Mouse (Mus musculus): Measurements from ENCODE around the gene Adam17. TPM values are rescaled to one million over a fixed set of nuclear protein-coding genes. Genes with fewer than 3 reads are reported as not detected.
A peak's percentile ranks its signal among the peaks of the same experiment; 100 is the strongest.

The Adam17 gene
- total RNA-seq, 1 experiment from 2014 or later = 48.7 TPM

- ATAC-seq (replicated peaks in 1 of 2; ENCODE audit: insufficient read depth in 1 of 2, low FRiP score in 2 of 2, low TSS enrichment in 1 of 2, low read depth in 1 of 2, poor library complexity in 2 of 2, severe bottlenecking in 2 of 2) = no peak
Observed at GRCm38 (mm10) chr12:21364624-21365435, 8.6 kb downstream of the Adam17 start.

GRCm38 (mm10) chr12:21363195-21363594 is 10.2 kb downstream of the Adam17 start:
- ATAC-seq (replicated peaks in 1 of 2; ENCODE audit: insufficient read depth in 1 of 2, low FRiP score in 2 of 2, low TSS enrichment in 1 of 2, low read depth in 1 of 2, poor library complexity in 2 of 2, severe bottlenecking in 2 of 2) = no peak

GRCm38 (mm10) chr12:21362686-21363085 is 10.7 kb downstream of the Adam17 start:
- ATAC-seq (replicated peaks in 1 of 2; ENCODE audit: insufficient read depth in 1 of 2, low FRiP score in 2 of 2, low TSS enrichment in 1 of 2, low read depth in 1 of 2, poor library complexity in 2 of 2, severe bottlenecking in 2 of 2) = no peak

GRCm38 (mm10) chr12:21353681-21354080 is 19.8 kb downstream of the Adam17 start:
- ATAC-seq (replicated peaks in 1 of 2; ENCODE audit: insufficient read depth in 1 of 2, low FRiP score in 2 of 2, low TSS enrichment in 1 of 2, low read depth in 1 of 2, poor library complexity in 2 of 2, severe bottlenecking in 2 of 2) = no peak

- no peak for ATAC-seq (replicated peaks in 1 of 2; ENCODE audit: insufficient read depth in 1 of 2, low FRiP score in 2 of 2, low TSS enrichment in 1 of 2, low read depth in 1 of 2, poor library complexity in 2 of 2, severe bottlenecking in 2 of 2)
Observed at GRCm38 (mm10) chr12:21350113-21350876, 23.1 kb downstream of the Adam17 start.

- ATAC-seq (replicated peaks in 1 of 2; ENCODE audit: insufficient read depth in 1 of 2, low FRiP score in 2 of 2, low TSS enrichment in 1 of 2, low read depth in 1 of 2, poor library complexity in 2 of 2, severe bottlenecking in 2 of 2) = no peak
Observed at GRCm38 (mm10) chr12:21346972-21347371, 26.5 kb downstream of the Adam17 start.

- no peak for ATAC-seq (replicated peaks in 1 of 2; ENCODE audit: insufficient read depth in 1 of 2, low FRiP score in 2 of 2, low TSS enrichment in 1 of 2, low read depth in 1 of 2, poor library complexity in 2 of 2, severe bottlenecking in 2 of 2)
Observed at GRCm38 (mm10) chr12:21340674-21341073, 32.8 kb downstream of the Adam17 start.

GRCm38 (mm10) chr12:21337171-21337570 is 36.3 kb downstream of the Adam17 start:
- no peak for ATAC-seq (replicated peaks in 1 of 2; ENCODE audit: insufficient read depth in 1 of 2, low FRiP score in 2 of 2, low TSS enrichment in 1 of 2, low read depth in 1 of 2, poor library complexity in 2 of 2, severe bottlenecking in 2 of 2)

GRCm38 (mm10) chr12:21335869-21336268 is 37.6 kb downstream of the Adam17 start:
- ATAC-seq (replicated peaks in 1 of 2; ENCODE audit: insufficient read depth in 1 of 2, low FRiP score in 2 of 2, low TSS enrichment in 1 of 2, low read depth in 1 of 2, poor library complexity in 2 of 2, severe bottlenecking in 2 of 2) = peak; percentile 75 to 84

GRCm38 (mm10) chr12:21333766-21334165 is 39.7 kb downstream of the Adam17 start:
- no peak for ATAC-seq (replicated peaks in 1 of 2; ENCODE audit: insufficient read depth in 1 of 2, low FRiP score in 2 of 2, low TSS enrichment in 1 of 2, low read depth in 1 of 2, poor library complexity in 2 of 2, severe bottlenecking in 2 of 2)

- no peak for ATAC-seq (replicated peaks in 1 of 2; ENCODE audit: insufficient read depth in 1 of 2, low FRiP score in 2 of 2, low TSS enrichment in 1 of 2, low read depth in 1 of 2, poor library complexity in 2 of 2, severe bottlenecking in 2 of 2)
Observed at GRCm38 (mm10) chr12:21333021-21333420, 40.4 kb downstream of the Adam17 start.

GRCm38 (mm10) chr12:21331711-21332110 is 41.7 kb downstream of the Adam17 start:
- ATAC-seq (replicated peaks in 1 of 2; ENCODE audit: insufficient read depth in 1 of 2, low FRiP score in 2 of 2, low TSS enrichment in 1 of 2, low read depth in 1 of 2, poor library complexity in 2 of 2, severe bottlenecking in 2 of 2) = no peak

GRCm38 (mm10) chr12:21330961-21331576 is 42.4 kb downstream of the Adam17 start:
- ATAC-seq (replicated peaks in 1 of 2; ENCODE audit: insufficient read depth in 1 of 2, low FRiP score in 2 of 2, low TSS enrichment in 1 of 2, low read depth in 1 of 2, poor library complexity in 2 of 2, severe bottlenecking in 2 of 2) = no peak; a peak in 1 of 4 replicates

- no peak for ATAC-seq (replicated peaks in 1 of 2; ENCODE audit: insufficient read depth in 1 of 2, low FRiP score in 2 of 2, low TSS enrichment in 1 of 2, low read depth in 1 of 2, poor library complexity in 2 of 2, severe bottlenecking in 2 of 2)
Observed at GRCm38 (mm10) chr12:21329661-21330400, 43.6 kb downstream of the Adam17 start.

- ATAC-seq (replicated peaks in 1 of 2; ENCODE audit: insufficient read depth in 1 of 2, low FRiP score in 2 of 2, low TSS enrichment in 1 of 2, low read depth in 1 of 2, poor library complexity in 2 of 2, severe bottlenecking in 2 of 2) = no peak
Observed at GRCm38 (mm10) chr12:21326325-21326724, 47.1 kb downstream of the Adam17 start.

GRCm38 (mm10) chr12:21325266-21325665 is 48.2 kb downstream of the Adam17 start:
- 0 out of 4 replicates have a peak, but pooled peaks of 1 of the 2 experiments have one; percentile 7 for ATAC-seq (replicated peaks in 1 of 2; ENCODE audit: insufficient read depth in 1 of 2, low FRiP score in 2 of 2, low TSS enrichment in 1 of 2, low read depth in 1 of 2, poor library complexity in 2 of 2, severe bottlenecking in 2 of 2)

GRCm38 (mm10) chr12:21324101-21324500 is 49.3 kb downstream of the Adam17 start:
- no peak for ATAC-seq (replicated peaks in 1 of 2; ENCODE audit: insufficient read depth in 1 of 2, low FRiP score in 2 of 2, low TSS enrichment in 1 of 2, low read depth in 1 of 2, poor library complexity in 2 of 2, severe bottlenecking in 2 of 2)

All from hematopoietic stem cell, adult 5-6 weeks (primary cell).